Mouse (Mus musculus) stomach, postnatal 0 days (tissue): ENCODE measurements around the gene Tcf15.

Source experiments
- CTCF ChIP-seq: IDR thresholded peaks from 2 replicates; pipeline ENCODE4 v1.5.1; 2016; ENCODE audit warnings: antibody characterized with exemption, low read depth, mild to moderate bottlenecking, moderate library complexity
- EP300 ChIP-seq: optimal IDR thresholded peaks from 2 replicates; pipeline ENCODE3; 2016; ENCODE audit warnings: antibody characterized with exemption

GRCm38 (mm10) chr2:152178345-152178744, 35.0 kb downstream of the Tcf15 start:
- TF ChIP-seq CTCF (no peak), EP300 (no peak)
